Mouse (Mus musculus) MEL (cell line): ENCODE results near the gene Nck2. TPM values are rescaled to one million over a fixed set of nuclear protein-coding genes. Genes with fewer than 3 reads are reported as not detected.

Source experiments
- DNase-seq: peaks from one replicate; pipeline ENCODE4 v3.0.0; 2011; ENCODE audit warnings: low read depth, low spot score
- H3K27ac ChIP-seq: 2 replicates; pipeline ENCODE4 v1.5.1; 2012; ENCODE audit warnings: low read depth, mild to moderate bottlenecking, control low read depth, low read length, moderate library complexity; ENCODE audit not compliant: control insufficient read depth
- H3K27me3 ChIP-seq, 2 experiments: fragments of 150-350 bp in 1 of 2; sonication (generic) in 1 of 2; 2 replicates each; pipeline ENCODE4 v1.6.1; 2012; ENCODE audit warnings: low read length in 2 of 2, mild to moderate bottlenecking in 2 of 2, improper control_type of control experiment in 1 of 2, moderate library complexity in 1 of 2; ENCODE audit not compliant: insufficient read depth in 2 of 2, control insufficient read depth in 1 of 2
- H3K36me3 ChIP-seq, 2 experiments: 2 replicates each; pipeline ENCODE4 v1.6.1; 2012 to 2014; ENCODE audit warnings: low read length in 2 of 2, improper control_type of control experiment in 1 of 2, inconsistent platforms in 1 of 2, mild to moderate bottlenecking in 1 of 2; ENCODE audit not compliant: insufficient read depth in 2 of 2, control insufficient read depth in 1 of 2
- H3K4me1 ChIP-seq, 2 experiments: fragments of 150-350 bp in 1 of 2; sonication (generic) in 1 of 2; 2 replicates each; pipeline ENCODE4 v1.6.1; 2012; ENCODE audit warnings: low read length in 2 of 2, improper control_type of control experiment in 1 of 2, mild to moderate bottlenecking in 1 of 2; ENCODE audit not compliant: insufficient read depth in 2 of 2, control insufficient read depth in 1 of 2
- H3K4me3 ChIP-seq, 2 experiments: fragments of 150-350 bp in 1 of 2; sonication (generic) in 1 of 2; 2 replicates each; pipeline ENCODE4 v1.5.1; 2012; ENCODE audit warnings: low read depth in 2 of 2, low read length in 2 of 2, mild to moderate bottlenecking in 2 of 2, moderate library complexity in 2 of 2, control low read depth in 1 of 2, improper control_type of control experiment in 1 of 2; ENCODE audit not compliant: control insufficient read depth in 1 of 2, insufficient read depth in 1 of 2
- H3K79me2 ChIP-seq: 2 replicates; pipeline ENCODE4 v1.6.1; 2012; ENCODE audit warnings: mild to moderate bottlenecking, low read length, moderate library complexity; ENCODE audit not compliant: control insufficient read depth, poor library complexity, insufficient read depth
- H3K9ac ChIP-seq: 2 replicates; pipeline ENCODE4 v1.6.1; 2012; ENCODE audit warnings: low read depth, mild to moderate bottlenecking, control low read depth, low read length, moderate library complexity; ENCODE audit not compliant: control insufficient read depth, poor library complexity, severe bottlenecking
- H3K9me3 ChIP-seq: fragments of 150-350 bp; sonication (generic); replicated peaks from 2 replicates; pipeline ENCODE4 v1.6.1; 2012; ENCODE audit warnings: mild to moderate bottlenecking, low read length, improper control_type of control experiment, moderate library complexity; ENCODE audit not compliant: insufficient read depth
- BHLHE40 ChIP-seq: IDR thresholded peaks from 2 replicates; pipeline ENCODE4 v1.6.1; 2012; ENCODE audit warnings: low read depth, mild to moderate bottlenecking, inconsistent platforms, low read length, improper control_type of control experiment, borderline replicate concordance
- CTCF ChIP-seq, 3 experiments: IDR thresholded peaks in 2 of 3; conservative IDR thresholded peaks in 1 of 3; 2 replicates each; pipeline ENCODE4 v1.5.1; 2011 to 2012; ENCODE audit warnings: low read length in 3 of 3, low read depth in 2 of 3, mild to moderate bottlenecking in 2 of 3, improper control_type of control experiment in 1 of 3, inconsistent platforms in 1 of 3, mixed read lengths in 1 of 3, moderate library complexity in 1 of 3; ENCODE audit not compliant: control insufficient read depth in 1 of 3, insufficient read depth in 1 of 3, poor library complexity in 1 of 3, severe bottlenecking in 1 of 3
- EP300 ChIP-seq, 2 experiments: IDR thresholded peaks; 2 replicates each; pipeline ENCODE4 v1.6.1; 2011; ENCODE audit warnings: improper control_type of control experiment in 2 of 2, low read length in 2 of 2, low read depth in 1 of 2, mild to moderate bottlenecking in 1 of 2
- ETS1 ChIP-seq: IDR thresholded peaks from 2 replicates; pipeline ENCODE4 v1.6.1; 2012; ENCODE audit warnings: low read depth, mild to moderate bottlenecking, inconsistent platforms, low read length, improper control_type of control experiment, moderate library complexity
- GABPA ChIP-seq: IDR thresholded peaks from 2 replicates; pipeline ENCODE4 v1.6.1; 2012; ENCODE audit warnings: low read depth, mild to moderate bottlenecking, inconsistent platforms, low read length, improper control_type of control experiment, moderate library complexity
- GATA1 ChIP-seq: IDR thresholded peaks from 2 replicates; pipeline ENCODE4 v1.6.1; 2011; ENCODE audit warnings: low read depth, low read length, improper control_type of control experiment
- MAFK ChIP-seq: IDR thresholded peaks from 2 replicates; pipeline ENCODE4 v1.6.1; 2011; ENCODE audit warnings: low read depth, mild to moderate bottlenecking, low read length, improper control_type of control experiment, borderline replicate concordance
- MAX ChIP-seq: IDR thresholded peaks from 2 replicates; pipeline ENCODE4 v1.6.1; 2011; ENCODE audit warnings: low read length, improper control_type of control experiment
- MXI1 ChIP-seq: IDR thresholded peaks from 2 replicates; pipeline ENCODE4 v1.6.1; 2011; ENCODE audit warnings: mild to moderate bottlenecking, low read depth, low read length, improper control_type of control experiment
- MYC ChIP-seq: IDR thresholded peaks from 2 replicates; pipeline ENCODE4 v1.6.1; 2011; ENCODE audit warnings: low read depth, mild to moderate bottlenecking, low read length, improper control_type of control experiment, moderate library complexity
- NELFE ChIP-seq: IDR thresholded peaks from 2 replicates; pipeline ENCODE4 v1.6.1; 2011; ENCODE audit warnings: low read depth, low read length, improper control_type of control experiment
- POLR2AphosphoS5 ChIP-seq: IDR thresholded peaks from 2 replicates; pipeline ENCODE4 v1.6.1; 2012; ENCODE audit warnings: low read depth, borderline replicate concordance, mild to moderate bottlenecking, inconsistent platforms, low read length, moderate library complexity, mixed read lengths
- RCOR1 ChIP-seq: IDR thresholded peaks from 2 replicates; pipeline ENCODE4 v1.6.1; 2012; ENCODE audit warnings: low read depth, mild to moderate bottlenecking, inconsistent platforms, low read length, improper control_type of control experiment
- SIN3A ChIP-seq: IDR thresholded peaks from 2 replicates; pipeline ENCODE4 v1.6.1; 2012; ENCODE audit warnings: low read length, improper control_type of control experiment, inconsistent platforms
- TAL1 ChIP-seq: IDR thresholded peaks from 2 replicates; pipeline ENCODE4 v1.6.1; 2012; ENCODE audit warnings: mild to moderate bottlenecking, inconsistent platforms, low read length, moderate library complexity, mixed read lengths
- TCF12 ChIP-seq: IDR thresholded peaks from 2 replicates; pipeline ENCODE4 v1.6.1; 2014; ENCODE audit warnings: low read depth, mild to moderate bottlenecking, inconsistent platforms, low read length, improper control_type of control experiment, moderate library complexity
- UBTF ChIP-seq: IDR thresholded peaks from 2 replicates; pipeline ENCODE4 v1.6.1; 2012; ENCODE audit warnings: low read depth, mild to moderate bottlenecking, inconsistent platforms, low read length, improper control_type of control experiment, moderate library complexity, borderline replicate concordance; ENCODE audit not compliant: insufficient read depth
- USF1 ChIP-seq: IDR thresholded peaks from 2 replicates; pipeline ENCODE4 v1.6.1; 2014; ENCODE audit warnings: low read depth, mild to moderate bottlenecking, inconsistent platforms, low read length, improper control_type of control experiment, moderate library complexity
- USF2 ChIP-seq, 2 experiments: IDR thresholded peaks; 2 replicates each; pipeline ENCODE4 v1.6.1; 2011 to 2012; ENCODE audit warnings: improper control_type of control experiment in 2 of 2, low read length in 2 of 2, borderline replicate concordance in 1 of 2, inconsistent platforms in 1 of 2, low read depth in 1 of 2, mild to moderate bottlenecking in 1 of 2; ENCODE audit not compliant: insufficient read depth in 1 of 2
- ZC3H11A ChIP-seq: IDR thresholded peaks from 2 replicates; pipeline ENCODE4 v1.6.1; 2012; ENCODE audit warnings: low read depth, mild to moderate bottlenecking, inconsistent platforms, low read length, improper control_type of control experiment
- ZKSCAN1 ChIP-seq: IDR thresholded peaks from 2 replicates; pipeline ENCODE4 v1.6.1; 2012; ENCODE audit warnings: low read depth, mild to moderate bottlenecking, inconsistent platforms, low read length, improper control_type of control experiment, moderate library complexity
- ZMIZ1 ChIP-seq: IDR thresholded peaks from 2 replicates; pipeline ENCODE4 v1.6.1; 2012; ENCODE audit warnings: low read depth, mild to moderate bottlenecking, inconsistent platforms, low read length, improper control_type of control experiment, moderate library complexity
- ZNF384 ChIP-seq: IDR thresholded peaks from 2 replicates; pipeline ENCODE4 v1.6.1; 2012; ENCODE audit warnings: low read depth, mild to moderate bottlenecking, inconsistent platforms, low read length, improper control_type of control experiment
- polyA plus RNA-seq, 2 experiments: library from polyadenylated mRNA; stranded (reverse) in 1 of 2; unstranded in 1 of 2; fragments of >175 nt in 1 of 2; fragments of >200 nt in 1 of 2; gene quantifications; 2 replicates each; pipeline versions ENCODE4 v1.2.1 to v1.2.4; 2012; ENCODE audit warnings: low replicate concordance in 2 of 2, low read depth in 1 of 2; ENCODE audit not compliant: insufficient read length in 2 of 2, insufficient read depth in 1 of 2, missing spikeins in 1 of 2
- total RNA-seq: library from RNA; depleted of rRNA; stranded (reverse); fragments of 300-350 nt; gene quantifications from 2 replicates; pipeline ENCODE4 v1.2.3, GENCODE M21; 2012

Gene Nck2
- total and polyA plus RNA-seq, 3 experiments = 9.4 to 12.4 TPM; not detected in 1

DNA sequence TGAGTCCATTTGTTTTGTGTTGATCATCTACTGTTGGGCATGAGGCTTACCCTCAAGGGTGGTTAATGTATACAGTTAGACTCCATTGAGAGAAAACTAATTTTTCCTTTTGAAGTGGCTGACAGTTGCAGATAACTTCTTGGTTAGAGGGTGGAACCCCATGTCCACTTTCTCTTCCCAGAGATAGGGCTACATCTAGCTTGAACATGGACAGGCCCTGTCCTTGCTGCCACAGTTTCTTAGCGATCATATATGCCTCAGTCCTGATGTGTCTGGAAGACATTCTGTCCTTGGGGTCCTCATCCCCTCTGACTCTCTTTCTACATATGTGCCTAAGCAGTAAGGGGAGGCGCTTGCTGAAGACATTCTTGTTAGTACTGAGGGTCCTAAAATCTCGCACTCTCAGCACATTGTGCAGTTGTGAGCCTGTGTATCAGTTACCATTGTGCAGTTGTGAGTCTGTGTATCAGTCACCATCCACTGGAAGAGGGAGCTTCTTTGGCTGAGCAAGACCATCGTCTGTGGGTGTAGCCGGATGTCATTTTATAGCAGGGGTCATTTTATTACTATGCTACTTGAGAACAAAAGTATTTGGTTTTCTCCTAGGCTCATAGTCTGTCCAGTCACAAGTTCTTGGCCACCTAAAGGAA is 114.8 kb downstream of the Nck2 start:
- Histone ChIP-seq H3K27ac (no peak overlapping the region), H3K4me3 (no peak overlapping the region)
- peak; percentile 23 for DNase-seq

DNA sequence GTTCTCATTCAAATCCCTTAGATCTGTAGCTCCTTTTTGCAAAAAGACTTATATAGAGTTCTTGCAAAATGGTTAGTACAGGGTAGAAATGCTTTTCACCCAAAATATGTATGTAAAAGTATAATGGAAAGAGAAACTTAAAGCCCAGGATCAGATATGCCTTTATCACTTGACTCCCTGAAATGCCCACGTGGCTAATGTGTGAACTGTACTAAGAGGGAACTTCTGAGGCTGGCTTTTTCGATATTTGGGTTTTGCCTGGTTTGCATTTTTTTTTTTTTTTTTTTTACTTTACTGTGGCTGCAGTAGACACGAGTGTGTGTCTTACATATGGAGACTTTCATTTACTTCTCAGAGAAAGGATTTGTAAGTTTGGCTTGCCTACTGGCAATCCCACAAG is 116.7 kb downstream of the Nck2 start:
- no peaks in the 10 kb centered on the region for H3K79me2 ChIP-seq
- no peak overlapping the region for H3K9ac ChIP-seq
- H3K27me3 ChIP-seq = no peaks in the 10 kb centered on the region
- TF ChIP-seq NELFE (no peak), GATA1 (peak; percentile 68), RCOR1 (0 out of 2 replicates have a peak, but pooled peaks have one; percentile 32), USF2 (IDR thresholded peaks at IDR 0.05; ENCODE audit: borderline replicate concordance in 1 of 2, insufficient read depth in 1 of 2, low read depth in 1 of 2, low read length in 2 of 2) (peak in 1 of 2 experiments; percentile 50; a peak in 1 of 4 replicates), MAX (peak; percentile 89), ETS1 (peak; percentile 75), ZMIZ1 (no peak), MXI1 (peak; percentile 78), ZNF384 (peak; percentile 91), SIN3A (peak; percentile 46; the same call in 1 of the 2 replicates), USF1 (peak; percentile 88), EP300 (IDR thresholded peaks at IDR 0.05; ENCODE audit: low read depth in 1 of 2, low read length in 2 of 2) (peak in 1 of 2 experiments; percentile 38; a peak in 2 of 4 replicates), MAFK (peak; percentile 69; the same call in 1 of the 2 replicates), BHLHE40 (no peak), UBTF (no peak), TCF12 (peak; percentile 28; the same call in 1 of the 2 replicates), MYC (peak; percentile 84), GABPA (no peak)
- H3K9me3 ChIP-seq = no peaks in the 10 kb centered on the region
- peak overlapping the region in 1 of 2 experiments; percentile 21; a peak in 1 of 4 replicates for H3K4me3 ChIP-seq
- H3K36me3 ChIP-seq = peaks cover 0 to 20% of the 10 kb centered on the region in 2 experiments; a peak in 2 of 4 replicates
- no peak overlapping the region for H3K27ac ChIP-seq
- DNase-seq = peak; percentile 54
- peaks cover 16 to 17% of the 10 kb centered on the region in 2 experiments for H3K4me1 ChIP-seq

More for the DNA sequence above, 114.8 kb downstream of the Nck2 start:
- Histone ChIP-seq H3K79me2 (no peaks in the 10 kb centered on the region), H3K27me3 (no peaks in the 10 kb centered on the region), H3K36me3 (peaks cover 0 to 20% of the 10 kb centered on the region in 2 experiments; a peak in 2 of 4 replicates), H3K9me3 (no peaks in the 10 kb centered on the region), H3K9ac (no peak overlapping the region), H3K4me1 (peaks cover 16 to 17% of the 10 kb centered on the region in 2 experiments)
- TF ChIP-seq MXI1 (no peak), GATA1 (0 out of 2 replicates have a peak, but pooled peaks have one; percentile 8), POLR2AphosphoS5 (no peak), EP300 (IDR thresholded peaks at IDR 0.05; ENCODE audit: low read depth in 1 of 2, low read length in 2 of 2) (peak; percentile 16 to 47; a peak in 2 of 4 replicates), MYC (no peak), ZMIZ1 (no peak), CTCF (IDR thresholded peaks at IDR 0.05 in 2 of 3, conservative IDR thresholded peaks at IDR 0.05 in 1 of 3; ENCODE audit: control insufficient read depth in 1 of 3, insufficient read depth in 1 of 3, low read depth in 2 of 3, low read length in 3 of 3, poor library complexity in 1 of 3, severe bottlenecking in 1 of 3) (no peak), ZC3H11A (no peak), NELFE (no peak), ZKSCAN1 (no peak), TAL1 (peak; percentile 9; the same call in 1 of the 2 replicates)
